Mouse (Mus musculus) B cell, adult (primary cell): ENCODE data around the gene Atp2a2. TPM values are rescaled to one million over a fixed set of nuclear protein-coding genes. Genes with fewer than 3 reads are reported as not detected.

ENCODE experiments used
- total RNA-seq: library from RNA; stranded (reverse); gene quantifications from 4 replicates; pipeline ENCODE4 v1.2.4, GENCODE M21; 2023; ENCODE audit not compliant: inconsistent age

Gene Atp2a2
- 70.5 to 87.9 TPM (median 75.7 TPM) in 4 replicates for total RNA-seq

DNA sequence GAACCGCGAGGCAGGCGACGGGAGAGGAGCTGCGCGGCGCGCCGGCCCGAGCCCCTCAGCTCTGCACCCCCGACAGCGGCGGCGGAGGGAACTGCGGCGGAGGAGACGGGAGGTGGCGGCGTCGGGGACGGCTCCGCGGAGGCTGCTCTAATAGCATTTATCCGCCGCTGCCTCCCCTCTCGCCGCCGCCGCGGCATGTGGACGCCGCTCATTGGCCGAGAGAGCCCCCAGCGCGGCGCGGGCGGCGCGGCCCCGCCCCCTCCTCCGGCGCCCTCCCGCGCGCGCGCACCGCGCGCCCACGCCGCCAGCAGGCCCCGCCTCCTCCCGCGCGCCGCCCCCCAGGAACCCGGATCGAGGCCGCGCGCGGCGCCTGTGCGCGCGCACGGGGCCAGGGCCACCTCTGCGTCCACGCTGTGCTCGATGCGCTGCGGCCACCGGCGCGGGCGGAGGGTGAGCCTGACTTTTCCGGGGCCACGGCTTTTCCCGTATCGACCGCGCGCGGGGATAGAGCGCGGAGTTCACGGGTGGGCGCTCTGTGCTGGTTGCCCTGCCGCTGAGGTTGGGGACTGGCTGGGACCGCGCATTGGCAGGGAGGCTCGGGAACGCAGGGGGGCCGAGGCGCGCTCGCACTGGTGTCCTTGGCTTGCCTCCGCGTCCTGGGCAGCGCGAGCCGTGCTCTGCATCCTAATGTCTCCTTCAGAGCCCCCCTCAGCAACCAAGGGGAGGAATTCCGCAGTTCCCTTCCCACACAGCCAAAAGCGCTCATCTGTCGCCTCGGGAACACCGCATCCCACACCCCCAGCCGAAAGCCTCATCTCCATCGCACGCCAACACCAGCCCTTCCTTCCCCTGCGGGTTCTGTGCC is at the start of gene Atp2a2:
Gene Atp2a2 (minus strand): TSS at position 149 of the 865 bp plus-strand sequence.

DNA sequence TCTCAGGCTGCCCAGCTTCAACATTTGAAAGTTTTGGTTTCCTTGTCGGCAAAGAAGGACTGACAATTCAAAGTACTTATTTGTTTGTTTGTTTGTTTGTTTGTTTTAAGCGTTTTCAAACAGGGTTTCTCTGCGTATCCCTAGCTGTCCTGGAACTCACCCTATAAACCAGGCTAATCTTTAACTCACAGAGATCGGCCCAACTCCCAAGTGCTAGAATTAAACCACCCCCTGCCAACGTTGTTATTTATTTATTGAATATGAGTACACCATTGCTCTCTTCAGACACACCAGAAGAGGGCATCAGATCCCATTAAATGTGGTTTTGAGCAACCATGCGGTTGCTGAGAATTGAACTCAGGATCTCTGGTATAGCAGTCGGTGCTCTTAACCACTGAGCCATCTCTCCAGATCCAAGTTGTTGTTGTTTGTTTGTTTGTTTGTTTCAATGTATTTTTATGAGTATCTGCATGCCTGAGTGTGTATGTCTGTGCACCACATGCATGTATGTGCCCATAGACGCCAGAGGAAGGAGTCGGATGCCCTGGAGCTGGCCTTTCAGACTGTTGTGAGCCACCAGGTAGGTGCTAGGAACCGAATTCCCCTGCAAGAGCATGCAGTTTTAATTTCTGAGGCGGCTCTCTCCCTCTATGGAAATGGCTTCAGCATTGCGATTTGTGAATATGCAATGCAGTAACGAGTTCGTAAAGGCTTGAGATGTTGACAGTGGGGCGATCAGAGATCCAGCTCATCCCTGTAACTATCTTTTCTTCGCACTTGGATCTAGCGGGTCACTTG is 80.6 kb downstream of the Atp2a2 start, which contains the start of gene Anapc7:
Gene Anapc7 (plus strand): TSS at position 423 of the 798 bp plus-strand sequence.

Other genes starting within 250 kb of the Atp2a2 start
- 22.5 to 24.0 TPM (median 23.8 TPM) in 4 replicates for gene Tctn1, start 237.8 kb downstream of the Atp2a2 start, total RNA-seq
- gene Pptc7, start 217.9 kb downstream of the Atp2a2 start, total RNA-seq = 25.5 to 27.0 TPM (median 26.2 TPM) in 4 replicates
- gene Rad9b, start 148.0 kb downstream of the Atp2a2 start, total RNA-seq = 5.3 to 7.2 TPM (median 6.9 TPM) in 4 replicates
- 42.8 to 63.4 TPM (median 56.8 TPM) in 4 replicates for gene Vps29, start 147.9 kb downstream of the Atp2a2 start, total RNA-seq
- gene Gpn3, start 130.3 kb downstream of the Atp2a2 start, total RNA-seq = 34.1 to 42.0 TPM (median 38.1 TPM) in 4 replicates
- gene Fam216a, start 129.9 kb downstream of the Atp2a2 start, total RNA-seq = 7.1 to 10.6 TPM (median 9.0 TPM) in 4 replicates
- gene Arpc3, start 110.3 kb downstream of the Atp2a2 start, total RNA-seq = 371 to 419 TPM (median 385 TPM) in 4 replicates
- 31.3 to 37.9 TPM (median 32.4 TPM) in 4 replicates for gene Anapc7, start 80.5 kb downstream of the Atp2a2 start, total RNA-seq
- gene Ift81, start 112.3 kb upstream of the Atp2a2 start, total RNA-seq = 0.80 to 2.8 TPM (median 1.3 TPM) in 4 replicates
- 2.2 to 3.9 TPM (median 3.3 TPM) in 4 replicates for gene P2rx7, start 141.7 kb upstream of the Atp2a2 start, total RNA-seq
- gene P2rx4, start 205.3 kb upstream of the Atp2a2 start, total RNA-seq = 89.7 to 108 TPM (median 101 TPM) in 4 replicates